Mouse (Mus musculus) embryo, embryonic 11.5 days (tissue): ENCODE results near the gene Cd52.
A peak's percentile ranks its signal among the peaks of the same experiment; 100 is the strongest.

Source experiments
- DNase-seq: peaks from one replicate; pipeline ENCODE4 v3.0.0-alpha.2; 2012; ENCODE audit warnings: low read depth, low spot score

The Cd52 gene

GRCm38 (mm10) chr4:134058166-134058715 is 36.6 kb downstream of the Cd52 start:
- DNase-seq: no peak

GRCm38 (mm10) chr4:134053538-134053937 is 41.3 kb downstream of the Cd52 start, which contains the start of gene Zfp683:
Gene Zfp683, plus strand, starts transcription at chr4:134053838.
- no peak for DNase-seq

- DNase-seq: no peak
These were observed 42.3 kb downstream of the Cd52 start for GRCm38 (mm10) chr4:134052560-134052959.

- DNase-seq: no peak
These were observed 43.0 kb downstream of the Cd52 start for GRCm38 (mm10) chr4:134051912-134052311.

GRCm38 (mm10) chr4:134047648-134048047 is 47.2 kb downstream of the Cd52 start:
- no peak for DNase-seq

GRCm38 (mm10) chr4:134043041-134043440 is 51.8 kb downstream of the Cd52 start:
- no peak for DNase-seq

GRCm38 (mm10) chr4:134041317-134042123 is 53.4 kb downstream of the Cd52 start:
- no peak for DNase-seq

GRCm38 (mm10) chr4:134035953-134036352 is 58.9 kb downstream of the Cd52 start:
- DNase-seq: peak; percentile 71
